Mouse (Mus musculus) liver, embryonic 13.5 days (tissue): ENCODE results near the gene Elovl2. TPM values are rescaled to one million over a fixed set of nuclear protein-coding genes. Genes with fewer than 3 reads are reported as not detected.
A peak's percentile ranks its signal among the peaks of the same experiment; 100 is the strongest.

Source experiments
- ATAC-seq: fragments of 200-750 bp; cut with Nextera tagmentation; 2 replicates; pipeline ENCODE4 v1.8.0; 2017; ENCODE audit warnings: low read depth, mild to moderate bottlenecking, moderate number of reproducible peaks, moderate library complexity
- DNase-seq: peaks from one replicate; pipeline ENCODE4 v3.0.0; 2022
- H3K27ac ChIP-seq: fragments of 300-500 bp; sonication (generic); 2 replicates; pipeline ENCODE4 v1.5.1; 2015; ENCODE audit warnings: moderate library complexity, mild to moderate bottlenecking, inconsistent platforms
- H3K27me3 ChIP-seq: fragments of 300-500 bp; sonication (generic); 2 replicates; pipeline ENCODE4 v1.6.1; 2015; ENCODE audit warnings: mild to moderate bottlenecking, inconsistent platforms
- H3K36me3 ChIP-seq: fragments of 300-500 bp; sonication (generic); 2 replicates; pipeline ENCODE4 v1.6.1; 2015; ENCODE audit warnings: mild to moderate bottlenecking, inconsistent platforms
- H3K4me1 ChIP-seq: fragments of 300-500 bp; sonication (generic); replicated peaks from 2 replicates; pipeline ENCODE4 v1.6.1; 2015; ENCODE audit warnings: inconsistent platforms
- H3K4me2 ChIP-seq: fragments of 300-500 bp; sonication (generic); 2 replicates; pipeline ENCODE4 v1.6.1; 2015; ENCODE audit warnings: inconsistent platforms, mild to moderate bottlenecking, moderate library complexity
- H3K4me3 ChIP-seq: fragments of 300-500 bp; sonication (generic); replicated peaks from 2 replicates; pipeline ENCODE4 v1.5.1; 2015; ENCODE audit warnings: mild to moderate bottlenecking, inconsistent platforms
- H3K9ac ChIP-seq: fragments of 300-500 bp; sonication (generic); 2 replicates; pipeline ENCODE4 v1.6.1; 2015; ENCODE audit warnings: mild to moderate bottlenecking, inconsistent platforms
- H3K9me3 ChIP-seq: fragments of 300-500 bp; sonication (generic); replicated peaks from 2 replicates; pipeline ENCODE4 v1.6.1; 2016; ENCODE audit warnings: inconsistent platforms
- WGBS: fragments of 180-500 bp; shearing (Covaris S2); methylation state at CpG from one replicate; pipeline ENCODE4 v1.1.7; 2015; ENCODE audit not compliant: insufficient replicate concordance; 5-methylcytosine and 5-hydroxymethylcytosine counted together
- polyA plus RNA-seq: library from polyadenylated mRNA; unstranded; fragments of >200 nt; fragmentation: Nextera tagmentation; extraction: Ambion mirVana; gene quantifications from 2 replicates; pipeline ENCODE4 v1.2.1, GENCODE M21; 2015

The Elovl2 gene
- polyA plus RNA-seq, 1 experiment from 2014 or later, result 24.3 TPM

DNA sequence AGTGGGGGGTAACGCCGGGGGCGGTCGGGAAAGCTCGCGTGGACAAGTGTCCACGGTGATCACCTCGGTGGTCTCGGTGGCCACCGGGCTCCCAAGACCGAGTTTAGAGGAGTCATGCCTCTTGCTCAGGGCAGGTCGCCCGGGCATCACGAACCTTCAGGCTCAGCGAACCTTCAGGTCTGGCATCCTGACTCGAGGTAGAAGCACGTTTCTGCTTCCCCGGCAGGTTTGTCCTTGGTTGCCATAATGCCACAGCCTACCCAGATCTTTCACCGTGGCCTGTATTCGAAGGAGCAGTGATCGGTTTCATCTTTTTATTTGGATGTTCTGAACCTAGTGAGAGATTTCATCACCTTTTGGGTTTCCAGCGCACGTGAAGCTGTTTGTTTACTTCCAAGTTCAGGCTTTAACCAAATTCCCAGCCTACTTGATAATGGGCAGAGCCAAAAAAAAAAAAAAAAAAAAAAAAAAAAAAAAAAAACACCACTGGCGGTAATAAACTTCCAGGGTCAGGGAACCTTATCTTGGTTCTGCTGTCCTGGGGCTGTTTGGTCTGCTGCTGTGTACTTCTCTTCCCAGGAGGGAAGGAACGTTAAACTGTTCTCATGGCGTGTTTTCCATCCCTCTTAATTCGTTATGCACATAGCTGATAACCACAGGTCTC is 30.2 kb upstream of the Elovl2 start:
- H3K9me3 ChIP-seq, result no peaks in the 10 kb centered on the region
- H3K4me2 ChIP-seq, result peak overlapping the region; percentile 79
- peak overlapping the region; percentile 86 for H3K27ac ChIP-seq
- DNase-seq (no peak), ATAC-seq (no peak)
- H3K27me3 ChIP-seq, result no peaks in the 10 kb centered on the region
- WGBS, result under 1% methylated on average over 27 of the region's 27 CpGs
- peak overlapping the region; percentile 85 for H3K4me3 ChIP-seq
- peaks cover 39% of the 10 kb centered on the region for H3K4me1 ChIP-seq
- no peaks in the 10 kb centered on the region for H3K36me3 ChIP-seq
- peak overlapping the region; percentile 79 for H3K9ac ChIP-seq

DNA sequence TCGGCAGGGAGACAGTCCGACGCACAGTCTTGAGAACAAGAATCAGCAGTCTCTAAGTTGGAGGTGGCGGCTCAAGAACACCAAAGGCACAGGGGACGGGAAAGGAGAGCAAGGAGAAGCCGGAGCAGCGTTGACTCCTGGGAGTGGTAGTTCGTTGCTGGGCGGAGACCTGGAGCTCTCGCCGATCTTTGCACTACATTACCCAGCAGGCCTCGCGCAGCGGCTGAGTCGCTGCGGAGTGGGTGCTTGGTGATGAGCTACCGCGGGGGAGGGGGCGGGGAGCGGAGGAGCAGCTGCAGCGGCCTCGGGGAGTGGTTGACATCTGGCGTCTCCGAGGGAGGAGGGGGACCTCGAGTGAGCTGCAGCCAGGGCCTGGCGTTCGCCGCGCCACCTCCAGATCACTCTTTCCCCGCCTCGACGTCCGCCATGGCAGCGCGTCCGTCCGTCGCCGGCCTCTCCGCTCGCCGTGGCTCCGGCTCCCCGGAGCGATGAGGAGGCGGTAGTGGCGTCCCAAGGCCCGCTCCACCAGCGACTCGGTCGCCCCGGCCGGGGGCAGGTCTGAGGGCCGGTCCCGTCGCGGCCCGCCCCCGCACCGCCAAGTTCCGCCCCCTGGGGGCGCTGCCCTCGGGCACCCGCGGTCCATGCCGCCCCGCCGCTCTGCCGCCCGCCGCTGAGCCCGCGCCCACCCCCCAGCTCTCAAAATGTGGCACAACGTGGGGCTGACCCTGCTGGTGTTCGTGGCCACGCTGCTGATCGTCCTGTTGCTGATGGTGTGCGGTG is 29.5 kb upstream of the Elovl2 start, which contains the start of gene Smim13:
Gene Smim13 (plus strand): TSS at position 307 of the 780 bp plus-strand sequence.
- no peaks in the 10 kb centered on the region for H3K9me3 ChIP-seq
- WGBS, result under 1% methylated on average over 75 of the region's 78 CpGs
- peaks cover 39% of the 10 kb centered on the region for H3K4me1 ChIP-seq
- H3K27ac ChIP-seq, result peak within 1 kb of the TSS; percentile 86
- no peaks in the 10 kb centered on the region for H3K36me3 ChIP-seq
- H3K27me3 ChIP-seq, result no peaks in the 10 kb centered on the region
- H3K4me3 ChIP-seq, result peak within 1 kb of the TSS; percentile 85
- ATAC-seq (peak; percentile 97), DNase-seq (peak; percentile 90)
- H3K9ac ChIP-seq, result peak within 1 kb of the TSS; percentile 79
- peak within 1 kb of the TSS; percentile 79 for H3K4me2 ChIP-seq

DNA sequence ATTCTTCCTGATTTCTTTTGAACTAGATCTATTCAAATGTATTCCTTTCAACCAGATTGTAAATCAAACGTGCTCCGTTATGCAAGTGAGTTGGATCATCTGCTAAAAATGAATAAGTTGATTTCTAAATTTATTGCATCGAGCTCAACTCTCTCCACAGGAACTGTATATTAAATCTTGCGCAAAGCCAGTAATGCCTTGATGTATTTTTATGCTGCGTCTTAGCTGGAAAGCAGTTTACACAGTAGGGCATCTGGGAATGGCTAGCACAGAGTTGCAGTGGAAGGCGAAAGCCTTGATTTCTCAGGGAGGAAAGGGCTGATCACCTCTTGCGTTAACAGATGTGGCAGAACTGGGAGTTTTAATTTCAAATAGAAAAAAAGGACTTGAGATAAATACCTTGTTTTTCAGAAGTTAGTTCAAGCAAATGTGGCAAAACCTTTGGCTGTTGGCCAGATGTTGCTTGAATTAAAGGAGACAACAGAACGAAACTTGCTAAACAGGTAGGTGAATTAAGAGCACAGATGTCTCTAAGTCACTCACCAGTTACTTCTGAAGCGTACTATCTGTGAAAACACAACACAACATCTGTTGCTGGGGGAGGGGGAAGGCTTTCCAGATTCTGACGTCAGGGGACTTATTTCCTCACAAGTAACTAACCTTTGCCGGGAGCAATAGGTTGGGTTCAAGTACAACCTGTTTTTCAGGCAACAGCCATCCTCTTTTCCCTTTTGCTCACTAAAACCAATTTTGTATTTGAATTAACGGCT is 28.7 kb upstream of the Elovl2 start:
- ATAC-seq, result peak; percentile 53
- Histone ChIP-seq H3K9ac (peak overlapping the region; percentile 79), H3K27ac (peak overlapping the region; percentile 86), H3K9me3 (no peaks in the 10 kb centered on the region), H3K4me2 (peak overlapping the region; percentile 79), H3K36me3 (no peaks in the 10 kb centered on the region), H3K4me1 (peaks cover 39% of the 10 kb centered on the region), H3K4me3 (peak overlapping the region; percentile 85), H3K27me3 (no peaks in the 10 kb centered on the region)
- peak; percentile 73 for DNase-seq
- 38% methylated on average over 12 of the region's 12 CpGs for WGBS

DNA sequence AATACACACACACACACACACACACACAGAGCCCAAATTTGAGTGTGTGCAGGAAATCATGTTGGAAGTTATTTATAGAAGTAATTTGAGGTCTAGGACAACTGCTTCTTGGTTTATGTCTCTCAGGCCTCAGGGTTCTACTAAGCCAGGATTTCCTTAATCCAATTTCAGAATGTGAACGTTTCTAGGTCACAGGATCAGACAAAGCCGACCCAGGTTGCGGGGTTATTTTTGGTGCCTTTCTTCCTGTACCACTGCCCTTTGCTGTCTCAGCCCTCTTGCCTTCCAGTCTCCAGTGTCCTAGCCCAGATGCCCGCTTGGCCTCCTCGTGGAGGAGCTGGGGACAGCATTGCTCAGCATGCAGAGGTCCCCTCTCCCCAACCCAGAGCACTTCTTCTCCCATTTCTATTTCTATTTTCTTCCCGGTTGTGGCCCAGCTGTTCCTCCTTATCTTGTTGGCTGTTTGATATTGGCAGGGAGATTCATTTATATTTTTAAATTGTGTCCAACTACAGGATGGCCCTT is 24.2 kb upstream of the Elovl2 start:
- H3K4me2 ChIP-seq, result no peak overlapping the region
- H3K36me3 ChIP-seq, result no peaks in the 10 kb centered on the region
- ATAC-seq, result no peak
- WGBS, result 42% methylated on average over 6 of the region's 6 CpGs
- peaks cover 11% of the 10 kb centered on the region for H3K4me1 ChIP-seq
- no peak overlapping the region for H3K27ac ChIP-seq
- H3K27me3 ChIP-seq, result no peaks in the 10 kb centered on the region
- no peaks in the 10 kb centered on the region for H3K9me3 ChIP-seq
- H3K4me3 ChIP-seq, result no peak overlapping the region
- DNase-seq, result no peak
- H3K9ac ChIP-seq, result no peak overlapping the region

DNA sequence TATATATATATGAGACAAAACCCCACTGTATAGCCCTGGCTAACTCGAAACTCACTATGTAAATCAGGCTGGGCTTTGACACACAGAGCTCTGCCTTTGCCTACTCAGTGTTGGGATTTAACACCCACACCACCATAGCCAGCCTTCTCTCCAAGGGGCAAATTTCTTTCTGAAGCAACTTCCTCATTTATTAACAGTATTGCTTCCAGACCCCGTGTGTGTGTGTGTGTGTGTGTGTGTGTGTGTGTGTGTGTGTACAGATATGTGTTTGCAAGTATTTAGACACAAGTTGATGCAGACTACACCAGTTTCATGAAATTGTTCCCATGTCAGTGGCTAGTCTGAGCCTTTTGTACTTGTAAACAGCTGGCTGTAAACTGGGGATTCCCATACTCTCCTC is 21.4 kb upstream of the Elovl2 start:
- no peaks in the 10 kb centered on the region for H3K4me1 ChIP-seq
- no peak for ATAC-seq

DNA sequence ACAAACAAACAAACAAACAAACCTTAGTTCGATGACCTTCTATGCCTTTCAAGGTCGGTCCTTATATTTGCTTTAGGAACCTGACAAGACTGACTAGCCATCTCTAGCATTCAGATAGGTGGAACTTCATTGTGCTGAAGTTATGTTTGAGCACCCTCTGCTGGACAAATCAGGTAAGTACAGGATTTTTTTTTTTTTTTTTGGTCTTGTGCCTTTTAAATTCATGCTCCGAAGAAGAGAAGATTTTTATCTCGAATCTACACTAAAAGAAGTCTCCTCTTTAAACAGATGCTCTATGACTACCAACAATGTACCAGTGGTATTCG is 18.6 kb upstream of the Elovl2 start:
- Histone ChIP-seq H3K36me3 (no peaks in the 10 kb centered on the region), H3K27me3 (no peaks in the 10 kb centered on the region), H3K4me2 (no peak overlapping the region), H3K9me3 (no peaks in the 10 kb centered on the region), H3K27ac (no peak overlapping the region), H3K4me1 (no peaks in the 10 kb centered on the region), H3K9ac (no peak overlapping the region), H3K4me3 (no peak overlapping the region)
- WGBS, result 4% methylated on average over 5 of the region's 5 CpGs
- ATAC-seq (no peak), DNase-seq (no peak)

More for the DNA sequence above, 21.4 kb upstream of the Elovl2 start:
- no peak overlapping the region for H3K4me3 ChIP-seq
- H3K9ac ChIP-seq, result no peak overlapping the region
- DNase-seq, result no peak
- 38% methylated on average over 2 of the region's 2 CpGs for WGBS
- no peaks in the 10 kb centered on the region for H3K36me3 ChIP-seq
- H3K9me3 ChIP-seq, result no peaks in the 10 kb centered on the region
- no peak overlapping the region for H3K4me2 ChIP-seq
- H3K27me3 ChIP-seq, result no peaks in the 10 kb centered on the region
- H3K27ac ChIP-seq, result no peak overlapping the region

DNA sequence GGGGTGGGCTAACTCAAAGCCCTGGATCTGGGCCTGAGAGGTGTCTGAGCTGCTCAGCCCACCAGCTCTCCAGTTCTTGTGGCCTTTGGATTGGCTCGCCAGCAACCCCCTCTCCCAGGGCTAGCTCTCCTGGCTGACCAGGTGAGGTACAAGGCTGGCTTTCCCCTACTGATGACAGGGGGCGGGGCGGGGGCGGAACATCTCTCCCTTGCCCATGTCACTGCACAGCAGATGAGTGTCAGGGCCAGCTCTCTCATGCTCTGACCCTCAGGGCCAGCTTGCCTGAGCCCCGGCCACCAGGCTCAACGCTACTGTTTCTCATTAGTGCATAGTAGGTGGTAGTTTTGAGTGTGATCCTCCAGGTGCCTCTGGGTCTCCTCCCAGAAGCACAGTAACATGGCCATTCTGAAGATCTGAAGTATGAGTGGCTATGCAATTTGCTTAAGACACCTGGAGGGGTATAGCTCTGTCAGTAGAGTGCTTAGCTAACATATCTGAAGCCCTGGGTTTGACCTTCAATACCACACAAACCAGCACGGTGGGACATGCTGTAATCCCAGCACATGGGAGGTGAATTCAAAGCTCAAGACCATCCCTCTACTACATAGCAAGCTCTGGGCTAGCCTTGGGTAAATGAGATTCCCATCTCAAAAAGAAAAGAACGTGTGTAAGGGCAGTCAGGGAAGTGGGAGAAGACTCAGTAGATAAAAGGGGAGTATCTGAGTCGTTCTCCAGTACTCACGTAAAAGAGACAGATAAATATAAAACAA is 18.0 kb upstream of the Elovl2 start:
- H3K9me3 ChIP-seq, result no peaks in the 10 kb centered on the region
- H3K36me3 ChIP-seq, result no peaks in the 10 kb centered on the region
- peak overlapping the region; percentile 41 for H3K4me2 ChIP-seq
- DNase-seq, result no peak
- WGBS, result 64% methylated on average over 10 of the region's 10 CpGs
- no peaks in the 10 kb centered on the region for H3K4me1 ChIP-seq
- H3K27me3 ChIP-seq, result no peaks in the 10 kb centered on the region
- no peak overlapping the region for H3K4me3 ChIP-seq
- peak; percentile 53 for ATAC-seq
- no peak overlapping the region for H3K9ac ChIP-seq
- H3K27ac ChIP-seq, result no peak overlapping the region

- Histone ChIP-seq H3K27ac (peak overlapping the region; percentile 72), H3K9me3 (no peaks in the 10 kb centered on the region), H3K9ac (peak overlapping the region; percentile 56; the same call in 1 of the 2 replicates), H3K4me1 (no peaks in the 10 kb centered on the region), H3K4me3 (peak overlapping the region; percentile 45), H3K36me3 (no peaks in the 10 kb centered on the region), H3K27me3 (no peaks in the 10 kb centered on the region), H3K4me2 (peak overlapping the region; percentile 41)
- peak; percentile 52 for ATAC-seq
- 55% methylated on average over 13 of the region's 13 CpGs for WGBS
- no peak for DNase-seq
These were observed 15.9 kb upstream of the Elovl2 start for GRCm38 (mm10) chr13:41235845-41236741.

DNA sequence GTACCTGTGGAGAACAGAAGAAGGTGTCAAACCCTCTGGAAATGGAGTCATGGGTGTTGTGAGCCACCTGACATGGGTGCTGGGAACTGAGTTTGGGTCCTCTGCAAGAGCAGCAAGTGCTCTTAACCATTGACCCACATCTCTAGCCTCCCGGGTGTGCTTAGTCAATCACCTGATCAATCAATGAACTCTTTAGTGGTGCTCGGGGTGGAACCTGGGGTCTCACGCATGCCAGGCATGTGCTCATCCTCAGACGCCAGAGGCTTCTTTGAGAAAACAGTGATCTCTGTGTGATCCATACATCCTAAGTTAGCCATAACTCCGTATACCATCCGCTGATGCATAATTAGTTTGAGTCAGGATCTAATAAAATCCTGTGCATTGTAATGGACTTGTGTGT is 15.0 kb upstream of the Elovl2 start:
- H3K9me3 ChIP-seq, result no peaks in the 10 kb centered on the region
- H3K4me2 ChIP-seq, result no peak overlapping the region
- no peak overlapping the region for H3K27ac ChIP-seq
- no peaks in the 10 kb centered on the region for H3K4me1 ChIP-seq
- no peak overlapping the region for H3K4me3 ChIP-seq
- DNase-seq, result no peak
- 67% methylated on average over 6 of the region's 6 CpGs for WGBS
- no peak overlapping the region for H3K9ac ChIP-seq
- no peaks in the 10 kb centered on the region for H3K27me3 ChIP-seq
- ATAC-seq, result no peak
- no peaks in the 10 kb centered on the region for H3K36me3 ChIP-seq

DNA sequence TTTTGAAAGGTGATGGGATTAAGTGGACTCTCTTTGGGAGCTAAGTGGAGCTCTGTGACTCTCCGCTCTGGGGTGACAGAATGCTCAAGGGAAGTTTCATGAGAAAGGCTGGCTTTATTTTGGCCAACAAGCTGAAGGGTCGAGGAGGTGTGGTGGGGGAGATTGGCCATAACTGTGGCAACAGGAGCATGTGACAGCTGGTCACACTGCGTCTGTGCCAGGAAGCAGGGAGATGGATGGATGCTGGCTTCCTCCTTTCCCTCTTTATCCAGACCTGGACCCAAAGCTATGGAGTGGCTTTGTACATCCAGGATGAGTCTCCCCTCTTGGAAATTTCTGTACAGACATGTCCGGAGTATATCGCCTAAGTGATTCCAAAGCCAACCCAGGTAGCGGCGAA is 13.0 kb upstream of the Elovl2 start:
- no peaks in the 10 kb centered on the region for H3K36me3 ChIP-seq
- DNase-seq, result no peak
- no peak overlapping the region for H3K4me3 ChIP-seq
- H3K9me3 ChIP-seq, result no peaks in the 10 kb centered on the region
- no peak overlapping the region for H3K27ac ChIP-seq
- no peak for ATAC-seq
- H3K27me3 ChIP-seq, result no peaks in the 10 kb centered on the region
- 71% methylated on average over 7 of the region's 7 CpGs for WGBS
- H3K4me2 ChIP-seq, result no peak overlapping the region
- no peak overlapping the region for H3K9ac ChIP-seq
- H3K4me1 ChIP-seq, result no peaks in the 10 kb centered on the region
